ENCODE assay signal across 20 mouse cellular contexts in the genomic region with DNA sequence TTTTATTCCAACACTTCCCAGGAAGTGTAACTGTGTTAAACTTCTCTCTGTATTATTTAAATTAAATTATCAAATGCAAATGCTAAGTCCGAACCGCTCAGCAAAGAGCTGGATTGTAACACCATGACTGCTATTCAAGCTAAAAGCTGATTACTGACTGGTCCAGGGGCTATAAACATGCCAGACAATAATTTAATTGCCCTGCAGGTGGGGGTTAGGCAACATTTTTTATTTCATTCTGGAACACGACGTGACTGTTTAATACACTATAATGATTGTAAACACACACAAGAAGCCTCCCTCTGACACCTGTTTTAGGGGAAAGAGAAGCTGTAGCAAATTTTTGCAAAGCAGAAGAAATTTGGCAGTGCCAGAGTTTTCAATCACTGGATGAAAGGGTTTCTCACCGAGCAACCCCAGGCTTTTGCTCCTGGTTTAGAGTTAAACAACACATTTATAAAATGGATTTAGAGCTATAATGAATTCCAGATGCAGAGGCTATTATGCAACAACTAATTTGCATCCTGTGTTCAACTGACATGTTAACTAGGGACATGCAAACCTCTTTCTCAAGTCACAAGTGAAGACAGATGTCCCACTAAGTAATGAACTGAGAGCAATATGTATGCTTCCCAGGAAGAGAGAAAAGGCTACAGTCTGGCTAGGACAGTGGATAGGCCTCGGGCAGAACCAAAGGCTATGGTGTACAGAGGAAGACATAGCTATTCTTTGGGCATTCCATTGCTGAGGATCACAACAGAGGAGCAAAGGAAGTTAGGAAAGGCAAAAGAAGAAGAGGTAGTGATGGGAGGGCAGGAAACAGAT.
DNase-seq lines count a peak whose midpoint lies in the region; ATAC-seq and TF ChIP-seq lines count a peak whose summit lies in the region.
"Had no signal": no experiment of that assay in that cellular context is flagged by ENCODE, and none has a peak within 500 bp of the region (broad histone marks: within the 10 kb centered on the region; RNA-seq: fewer than 3 reads in every experiment).

No protein-coding gene starts in this region.

- 0 out of 2 replicates have a peak, but pooled peaks cover 2% of the 10 kb centered on the region for H3K27me3 ChIP-seq in forebrain, embryonic 13.5 days
- no peaks in the 10 kb centered on the region for H3K27me3 ChIP-seq in forebrain, postnatal 0 days (ENCODE audit: insufficient read depth, low read length)
- no peaks in the 10 kb centered on the region for H3K27me3 ChIP-seq in neural tube, embryonic 12.5 days (replicated peaks)
- no peaks in the 10 kb centered on the region for H3K27me3 ChIP-seq in limb, embryonic 11.5 days (ENCODE audit: control insufficient read depth, insufficient read depth, low read length)
- no peaks in the 10 kb centered on the region for H3K27me3 ChIP-seq in thymus, adult 2 months (ENCODE audit: control insufficient read depth, insufficient read depth, low read length)
- H3K27me3 ChIP-seq: liver, embryonic 13.5 days; midbrain, embryonic 12.5 days had no signal

- peak; percentile 48; the same call in 1 of the 2 replicates for ATAC-seq in forebrain, embryonic 13.5 days
- ATAC-seq in forebrain, postnatal 0 days, result no peak
- ATAC-seq in neural tube, embryonic 12.5 days (ENCODE audit: low FRiP score, low read depth), result peak; percentile 69
- ATAC-seq in limb, embryonic 11.5 days (ENCODE audit: insufficient number of reproducible peaks, low FRiP score, low TSS enrichment, low read depth), result peak; percentile 64

- H3K4me2 ChIP-seq in forebrain, embryonic 13.5 days, result no peak overlapping the region
- no peak overlapping the region for H3K4me2 ChIP-seq in forebrain, postnatal 0 days (ENCODE audit: low read depth)
- no peak overlapping the region for H3K4me2 ChIP-seq in neural tube, embryonic 12.5 days (replicated peaks)
- H3K4me2 ChIP-seq in limb, embryonic 11.5 days (ENCODE audit: low read depth, severe bottlenecking), result no peak overlapping the region
- H3K4me2 ChIP-seq: hindbrain, embryonic 14.5 days; liver, embryonic 13.5 days; midbrain, embryonic 12.5 days had no signal

- DNase-seq in forebrain, postnatal 0 days, result no peak
- DNase-seq in neural tube, embryonic 10.5 days (ENCODE audit: extremely low spot score, low spot score), result no peak
- peak; percentile 35 for DNase-seq in limb, embryonic 11.5 days (ENCODE audit: low spot score)
- DNase-seq in gastrocnemius, postnatal 36 days, result no peak
- DNase-seq in thymus, adult 2 months, result no peak
- no peak for DNase-seq in left cerebral cortex, postnatal 10 days (ENCODE audit: extremely low spot score in 1 of 2, low spot score in 2 of 2)
- DNase-seq: adrenal gland, adult 8-10 months; B cell, adult 2 months; cerebellum, adult 9-11 months; heart, adult 11 months; heart, postnatal 36 days; kidney, adult 11 months; liver, embryonic 13.5 days; right cerebral cortex, postnatal 4 days had no signal

- H3K4me1 ChIP-seq in forebrain, embryonic 13.5 days, result peaks cover 13% of the 10 kb centered on the region
- H3K4me1 ChIP-seq in forebrain, postnatal 0 days (ENCODE audit: insufficient read depth), result no peaks in the 10 kb centered on the region
- H3K4me1 ChIP-seq in neural tube, embryonic 12.5 days, result peaks cover 10% of the 10 kb centered on the region; the same call in 1 of the 2 replicates
- H3K4me1 ChIP-seq in limb, embryonic 11.5 days (ENCODE audit: control insufficient read depth, insufficient read depth, low read length), result peaks cover 7% of the 10 kb centered on the region; the same call in 1 of the 2 replicates
- H3K4me1 ChIP-seq in thymus, adult 2 months (replicated peaks; ENCODE audit: control insufficient read depth, insufficient read depth, low read length), result no peaks in the 10 kb centered on the region
- H3K4me1 ChIP-seq: liver, embryonic 13.5 days had no signal

- 17% methylated on average over 6 of the region's 6 CpGs for WGBS in forebrain, embryonic 13.5 days
- WGBS in forebrain, postnatal 0 days, result 19% methylated on average over 6 of the region's 6 CpGs
- WGBS in neural tube, embryonic 12.5 days, result 23% methylated on average over 6 of the region's 6 CpGs
- 8% methylated on average over 6 of the region's 6 CpGs for WGBS in limb, embryonic 11.5 days
- WGBS in thymus, adult 2 months, result 91% methylated on average over 6 of the region's 6 CpGs

- no peak overlapping the region for H3K9ac ChIP-seq in forebrain, embryonic 13.5 days
- H3K9ac ChIP-seq in forebrain, postnatal 0 days, result no peak overlapping the region
- H3K9ac ChIP-seq in neural tube, embryonic 12.5 days, result no peak overlapping the region
- no peak overlapping the region for H3K9ac ChIP-seq in limb, embryonic 11.5 days (ENCODE audit: low read length)
- H3K9ac ChIP-seq: hindbrain, embryonic 14.5 days; liver, embryonic 13.5 days; midbrain, embryonic 12.5 days had no signal

- TF ChIP-seq POLR2A in thymus, adult 2 months (IDR thresholded peaks at IDR 0.05; ENCODE audit: control insufficient read depth, extremely low read depth, insufficient read depth, low read length, poor library complexity), result no peak

- H3K36me3 ChIP-seq in forebrain, embryonic 13.5 days (ENCODE audit: poor library complexity, severe bottlenecking), result no peaks in the 10 kb centered on the region
- H3K36me3 ChIP-seq in forebrain, postnatal 0 days (ENCODE audit: insufficient read depth), result no peaks in the 10 kb centered on the region
- no peaks in the 10 kb centered on the region for H3K36me3 ChIP-seq in neural tube, embryonic 12.5 days
- no peaks in the 10 kb centered on the region for H3K36me3 ChIP-seq in limb, embryonic 11.5 days (ENCODE audit: control insufficient read depth, insufficient read depth, low read length)
- no peaks in the 10 kb centered on the region for H3K36me3 ChIP-seq in thymus, adult 2 months (ENCODE audit: control insufficient read depth, insufficient read depth, low read length)
- H3K36me3 ChIP-seq: liver, embryonic 13.5 days; midbrain, embryonic 12.5 days had no signal

- no peak overlapping the region for H3K27ac ChIP-seq in forebrain, embryonic 13.5 days
- no peak overlapping the region for H3K27ac ChIP-seq in forebrain, postnatal 0 days (ENCODE audit: low read depth, low read length)
- H3K27ac ChIP-seq in neural tube, embryonic 12.5 days, result no peak overlapping the region
- H3K27ac ChIP-seq in limb, embryonic 11.5 days (replicated peaks; ENCODE audit: low read depth, low read length), result 0 out of 2 replicates have a peak overlapping the region, but pooled peaks have one; percentile 3
- no peak overlapping the region for H3K27ac ChIP-seq in thymus, adult 2 months (ENCODE audit: control insufficient read depth, insufficient read depth, low read length)
- H3K27ac ChIP-seq: hindbrain, embryonic 14.5 days; liver, embryonic 13.5 days; midbrain, embryonic 12.5 days; stomach, postnatal 0 days had no signal

- intact Hi-C loops in gastrocnemius, postnatal 36 days (cut with DNase I), result no loop called here
- intact Hi-C loops in left cerebral cortex, postnatal 10 days (cut with DNase I), result no loop called here

- no peaks in the 10 kb centered on the region for H3K9me3 ChIP-seq in forebrain, embryonic 13.5 days (replicated peaks)
- H3K9me3 ChIP-seq in forebrain, postnatal 0 days (ENCODE audit: low read length), result no peaks in the 10 kb centered on the region
- no peaks in the 10 kb centered on the region for H3K9me3 ChIP-seq in neural tube, embryonic 12.5 days
- H3K9me3 ChIP-seq in limb, embryonic 11.5 days (ENCODE audit: control insufficient read depth, low read length), result no peaks in the 10 kb centered on the region
- H3K9me3 ChIP-seq: liver, embryonic 13.5 days; midbrain, embryonic 12.5 days had no signal

- TF ChIP-seq CTCF in forebrain, postnatal 0 days (IDR thresholded peaks at IDR 0.05; ENCODE audit: low read depth), result no peak
- no peak for TF ChIP-seq CTCF in thymus, adult 2 months (IDR thresholded peaks at IDR 0.05; ENCODE audit: borderline replicate concordance, control insufficient read depth, extremely low read depth, insufficient read depth, low read length, poor library complexity)

- no peak overlapping the region for H3K4me3 ChIP-seq in forebrain, embryonic 13.5 days
- H3K4me3 ChIP-seq in forebrain, postnatal 0 days (ENCODE audit: low read depth, low read length), result no peak overlapping the region
- no peak overlapping the region for H3K4me3 ChIP-seq in neural tube, embryonic 12.5 days
- no peak overlapping the region for H3K4me3 ChIP-seq in limb, embryonic 11.5 days (ENCODE audit: low read depth, low read length)
- no peak overlapping the region for H3K4me3 ChIP-seq in thymus, adult 2 months (ENCODE audit: control insufficient read depth, insufficient read depth, low read length)
- H3K4me3 ChIP-seq: erythroblast, embryonic 14.5 days; liver, embryonic 13.5 days; midbrain, embryonic 12.5 days had no signal
